Mouse (Mus musculus): ENCODE results near the gene Usp24. TPM values are rescaled to one million over a fixed set of nuclear protein-coding genes. Genes with fewer than 3 reads are reported as not detected.
A peak's percentile ranks its signal among the peaks of the same experiment; 100 is the strongest.

Usp24 gene
- polyA plus RNA-seq, 1 experiment from 2014 or later, result 6.9 TPM

GRCm38 (mm10) chr4:106296412-106297086 lies 19.5 kb upstream of the Usp24 start:
- H3K27me3 ChIP-seq, result no peaks in the 10 kb centered on the region
- no peaks in the 10 kb centered on the region for H3K9me3 ChIP-seq
- no peaks in the 10 kb centered on the region for H3K36me3 ChIP-seq
- H3K4me1 ChIP-seq, result peaks cover 11% of the 10 kb centered on the region
- H3K4me3 ChIP-seq, result no peak overlapping the region
- H3K9ac ChIP-seq, result no peak overlapping the region
- H3K4me2 ChIP-seq, result no peak overlapping the region
- 80% methylated on average over 7 of the region's 7 CpGs for WGBS
- no peak overlapping the region for H3K27ac ChIP-seq
- no peak for ATAC-seq (ENCODE audit: borderline replicate concordance, extremely low read depth, low FRiP score, low TSS enrichment)

- H3K9me3 ChIP-seq, result no peaks in the 10 kb centered on the region
- no peak overlapping the region for H3K4me2 ChIP-seq
- no peak overlapping the region for H3K4me3 ChIP-seq
- no peaks in the 10 kb centered on the region for H3K4me1 ChIP-seq
- H3K27ac ChIP-seq, result no peak overlapping the region
- no peaks in the 10 kb centered on the region for H3K36me3 ChIP-seq
- 72% methylated on average over 6 of the region's 6 CpGs for WGBS
- no peak for ATAC-seq (ENCODE audit: borderline replicate concordance, extremely low read depth, low FRiP score, low TSS enrichment)
- no peak overlapping the region for H3K9ac ChIP-seq
- H3K27me3 ChIP-seq, result no peaks in the 10 kb centered on the region
These were observed 14.7 kb upstream of the Usp24 start for GRCm38 (mm10) chr4:106301346-106301745.

- Histone ChIP-seq H3K4me2 (no peak overlapping the region), H3K9ac (no peak overlapping the region), H3K27ac (no peak overlapping the region), H3K4me1 (no peaks in the 10 kb centered on the region), H3K9me3 (no peaks in the 10 kb centered on the region), H3K36me3 (no peaks in the 10 kb centered on the region), H3K27me3 (no peaks in the 10 kb centered on the region), H3K4me3 (no peak overlapping the region)
- no peak for ATAC-seq (ENCODE audit: borderline replicate concordance, extremely low read depth, low FRiP score, low TSS enrichment)
- WGBS, result 86% methylated on average over 3 of the region's 3 CpGs
These were observed 7.9 kb upstream of the Usp24 start for GRCm38 (mm10) chr4:106308090-106308489.

GRCm38 (mm10) chr4:106312651-106313050 lies 3.4 kb upstream of the Usp24 start:
- no peaks in the 10 kb centered on the region for H3K36me3 ChIP-seq
- no peak overlapping the region for H3K4me3 ChIP-seq
- no peaks in the 10 kb centered on the region for H3K27me3 ChIP-seq
- WGBS, result 59% methylated on average over 8 of the region's 8 CpGs
- no peak overlapping the region for H3K4me2 ChIP-seq
- no peaks in the 10 kb centered on the region for H3K9me3 ChIP-seq
- no peak for ATAC-seq (ENCODE audit: borderline replicate concordance, extremely low read depth, low FRiP score, low TSS enrichment)
- no peak overlapping the region for H3K9ac ChIP-seq
- H3K4me1 ChIP-seq, result peaks cover 14% of the 10 kb centered on the region
- H3K27ac ChIP-seq, result no peak overlapping the region

- Histone ChIP-seq H3K27me3 (no peaks in the 10 kb centered on the region), H3K36me3 (no peaks in the 10 kb centered on the region), H3K4me3 (no peak overlapping the region), H3K4me2 (no peak overlapping the region), H3K4me1 (peaks cover 18% of the 10 kb centered on the region), H3K9ac (no peak overlapping the region), H3K27ac (no peak overlapping the region), H3K9me3 (no peaks in the 10 kb centered on the region)
- ATAC-seq (ENCODE audit: borderline replicate concordance, extremely low read depth, low FRiP score, low TSS enrichment), result no peak
- WGBS, result 72% methylated on average over 8 of the region's 8 CpGs
These were observed 2.9 kb upstream of the Usp24 start for GRCm38 (mm10) chr4:106313070-106313469.

- no peak overlapping the region for H3K27ac ChIP-seq
- H3K9ac ChIP-seq, result no peak overlapping the region
- ATAC-seq (ENCODE audit: borderline replicate concordance, extremely low read depth, low FRiP score, low TSS enrichment), result no peak
- no peaks in the 10 kb centered on the region for H3K9me3 ChIP-seq
- H3K27me3 ChIP-seq, result no peaks in the 10 kb centered on the region
- no peaks in the 10 kb centered on the region for H3K36me3 ChIP-seq
- H3K4me3 ChIP-seq, result no peak overlapping the region
- no peak overlapping the region for H3K4me2 ChIP-seq
- H3K4me1 ChIP-seq, result peaks cover 22% of the 10 kb centered on the region
- 39% methylated on average over 4 of the region's 4 CpGs for WGBS
These were observed 2.1 kb upstream of the Usp24 start for GRCm38 (mm10) chr4:106313874-106314273.

- no peak overlapping the region for H3K9ac ChIP-seq
- no peaks in the 10 kb centered on the region for H3K9me3 ChIP-seq
- H3K4me3 ChIP-seq, result no peak overlapping the region
- H3K4me2 ChIP-seq, result no peak overlapping the region
- H3K36me3 ChIP-seq, result no peaks in the 10 kb centered on the region
- H3K27ac ChIP-seq, result no peak overlapping the region
- peaks cover 22% of the 10 kb centered on the region for H3K4me1 ChIP-seq
- no peaks in the 10 kb centered on the region for H3K27me3 ChIP-seq
- ATAC-seq (ENCODE audit: borderline replicate concordance, extremely low read depth, low FRiP score, low TSS enrichment), result no peak
These were observed 1.7 kb upstream of the Usp24 start for GRCm38 (mm10) chr4:106314291-106314690.

- H3K9me3 ChIP-seq, result no peaks in the 10 kb centered on the region
- no peaks in the 10 kb centered on the region for H3K36me3 ChIP-seq
- no peaks in the 10 kb centered on the region for H3K27me3 ChIP-seq
- H3K9ac ChIP-seq, result peak overlapping the region; percentile 89
- peaks cover 22% of the 10 kb centered on the region for H3K4me1 ChIP-seq
- H3K27ac ChIP-seq, result peak overlapping the region; percentile 90
- H3K4me2 ChIP-seq, result peak overlapping the region; percentile 87
- peak overlapping the region; percentile 81 for H3K4me3 ChIP-seq
- WGBS, result under 1% methylated on average over 76 of the region's 81 CpGs
- ATAC-seq (ENCODE audit: borderline replicate concordance, extremely low read depth, low FRiP score, low TSS enrichment), result peak; percentile 78
These were observed 552 bp downstream of the Usp24 start for GRCm38 (mm10) chr4:106316351-106317178.

GRCm38 (mm10) chr4:106317179-106318055 lies 1.4 kb downstream of the Usp24 start:
- WGBS, result 11% methylated on average over 19 of the region's 19 CpGs

GRCm38 (mm10) chr4:106318208-106318607 lies 2.2 kb downstream of the Usp24 start:
- Histone ChIP-seq H3K9me3 (no peaks in the 10 kb centered on the region), H3K36me3 (no peaks in the 10 kb centered on the region), H3K4me1 (peaks cover 22% of the 10 kb centered on the region), H3K9ac (no peak overlapping the region), H3K27ac (no peak overlapping the region), H3K4me3 (no peak overlapping the region), H3K27me3 (no peaks in the 10 kb centered on the region), H3K4me2 (peak overlapping the region; percentile 87)
- ATAC-seq (ENCODE audit: borderline replicate concordance, extremely low read depth, low FRiP score, low TSS enrichment), result no peak
- 75% methylated on average over 4 of the region's 4 CpGs for WGBS

More at GRCm38 (mm10) chr4:106317179-106318055, 1.4 kb downstream of the Usp24 start:
- H3K9me3 ChIP-seq, result no peaks in the 10 kb centered on the region
- peak overlapping the region; percentile 81 for H3K4me3 ChIP-seq
- H3K9ac ChIP-seq, result peak overlapping the region; percentile 89
- peak overlapping the region; percentile 90; the same call in 1 of the 2 replicates for H3K27ac ChIP-seq
- H3K4me2 ChIP-seq, result peak overlapping the region; percentile 87
- H3K27me3 ChIP-seq, result no peaks in the 10 kb centered on the region
- ATAC-seq (ENCODE audit: borderline replicate concordance, extremely low read depth, low FRiP score, low TSS enrichment), result no peak
- no peaks in the 10 kb centered on the region for H3K36me3 ChIP-seq
- H3K4me1 ChIP-seq, result peaks cover 22% of the 10 kb centered on the region

- H3K4me2 ChIP-seq, result no peak overlapping the region
- H3K4me1 ChIP-seq, result peaks cover 22% of the 10 kb centered on the region
- no peak for ATAC-seq (ENCODE audit: borderline replicate concordance, extremely low read depth, low FRiP score, low TSS enrichment)
- H3K9ac ChIP-seq, result no peak overlapping the region
- H3K4me3 ChIP-seq, result no peak overlapping the region
- H3K27ac ChIP-seq, result no peak overlapping the region
- H3K9me3 ChIP-seq, result no peaks in the 10 kb centered on the region
- no peaks in the 10 kb centered on the region for H3K36me3 ChIP-seq
- 82% methylated on average over 6 of the region's 6 CpGs for WGBS
- no peaks in the 10 kb centered on the region for H3K27me3 ChIP-seq
These were observed 3.0 kb downstream of the Usp24 start for GRCm38 (mm10) chr4:106318976-106319375.
